Mouse (Mus musculus) stomach, embryonic 16.5 days (tissue): ENCODE measurements around the gene E2f4. TPM values are rescaled to one million over a fixed set of nuclear protein-coding genes. Genes with fewer than 3 reads are reported as not detected.
A peak's percentile ranks its signal among the peaks of the same experiment; 100 is the strongest.

Source experiments
- ATAC-seq: fragments of 200-750 bp; cut with Nextera tagmentation; 2 replicates; pipeline ENCODE4 v1.8.0; 2017; ENCODE audit warnings: moderate number of reproducible peaks, moderate TSS enrichment; ENCODE audit not compliant: insufficient read depth, low FRiP score
- H3K27ac ChIP-seq: fragments of 300-500 bp; sonication (generic); 2 replicates; pipeline ENCODE4 v1.5.1; 2014; ENCODE audit warnings: low read length
- H3K27me3 ChIP-seq: fragments of 300-500 bp; sonication (generic); 2 replicates; pipeline ENCODE4 v1.6.1; 2014; ENCODE audit warnings: low read length, control low read depth, mixed read lengths; ENCODE audit not compliant: control insufficient read depth, insufficient read depth
- H3K36me3 ChIP-seq: fragments of 300-500 bp; sonication (generic); 2 replicates; pipeline ENCODE4 v1.6.1; 2014; ENCODE audit warnings: low read length; ENCODE audit not compliant: control insufficient read depth, insufficient read depth
- H3K4me1 ChIP-seq: fragments of 300-500 bp; sonication (generic); 2 replicates; pipeline ENCODE4 v1.6.1; 2014; ENCODE audit warnings: low read length, control low read depth, mixed read lengths; ENCODE audit not compliant: control insufficient read depth, insufficient read depth
- H3K4me2 ChIP-seq: fragments of 300-500 bp; sonication (generic); 2 replicates; pipeline ENCODE4 v1.6.1; 2014; ENCODE audit warnings: low read depth, low read length, mixed read lengths
- H3K4me3 ChIP-seq: fragments of 300-500 bp; sonication (generic); replicated peaks from 2 replicates; pipeline ENCODE4 v1.5.1; 2014; ENCODE audit warnings: mild to moderate bottlenecking, low read length
- H3K9ac ChIP-seq: fragments of 300-500 bp; sonication (generic); 2 replicates; pipeline ENCODE4 v1.6.1; 2014; ENCODE audit warnings: low read length
- H3K9me3 ChIP-seq: fragments of 300-500 bp; sonication (generic); replicated peaks from 2 replicates; pipeline ENCODE4 v1.6.1; 2016; ENCODE audit warnings: low read length, control low read depth; ENCODE audit not compliant: control insufficient read depth
- WGBS: fragments of 180-500 bp; shearing (Covaris S2); extraction: QIAGEN DNeasy Blood & Tissue Kit; methylation state at CpG from one replicate; pipeline ENCODE4 v1.1.7; 2014; 5-methylcytosine and 5-hydroxymethylcytosine counted together
- polyA plus RNA-seq: library from polyadenylated mRNA; unstranded; fragments of >200 nt; fragmentation: Nextera tagmentation; extraction: Ambion mirVana; gene quantifications from 2 replicates; pipeline ENCODE4 v1.2.1, GENCODE M21; 2015

The E2f4 gene
- polyA plus RNA-seq, 1 experiment from 2014 or later: 72.0 TPM

- Histone ChIP-seq H3K4me2 (no peak overlapping the region), H3K4me3 (no peak overlapping the region), H3K27me3 (no peaks in the 10 kb centered on the region), H3K9me3 (no peaks in the 10 kb centered on the region), H3K9ac (no peak overlapping the region), H3K36me3 (0 out of 2 replicates have a peak, but pooled peaks cover 5% of the 10 kb centered on the region), H3K27ac (no peak overlapping the region), H3K4me1 (no peaks in the 10 kb centered on the region)
- 90% methylated on average over 18 of the region's 18 CpGs for WGBS
- no peak for ATAC-seq
Observed at GRCm38 (mm10) chr8:105315073-105315769, 17.8 kb downstream of the E2f4 start.

DNA sequence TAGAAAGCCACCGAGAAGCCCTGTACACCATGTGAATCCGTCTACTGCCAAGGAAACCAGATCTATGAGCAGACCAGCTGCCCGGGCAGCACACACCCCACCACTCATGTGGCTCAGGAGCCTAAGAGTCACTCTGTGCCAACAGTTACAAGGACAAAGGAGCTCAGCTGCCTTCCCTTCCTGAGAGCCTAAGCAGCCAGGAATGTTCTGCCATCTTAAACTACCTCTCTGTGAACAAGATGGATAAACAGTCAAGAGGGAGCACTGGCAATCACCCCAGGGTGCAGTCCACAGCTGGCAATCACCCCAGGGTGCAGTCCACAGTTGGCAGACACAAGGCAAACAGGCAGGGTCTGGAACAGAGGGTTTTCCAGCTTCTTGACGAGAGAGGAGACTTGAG, 20.5 kb downstream of the E2f4 start:
- Histone ChIP-seq H3K4me3 (no peak overlapping the region), H3K9me3 (no peaks in the 10 kb centered on the region), H3K36me3 (no peaks in the 10 kb centered on the region), H3K4me1 (no peaks in the 10 kb centered on the region), H3K27ac (no peak overlapping the region), H3K27me3 (no peaks in the 10 kb centered on the region), H3K9ac (no peak overlapping the region), H3K4me2 (no peak overlapping the region)
- ATAC-seq: no peak
- WGBS: 85% methylated on average over 4 of the region's 4 CpGs

DNA sequence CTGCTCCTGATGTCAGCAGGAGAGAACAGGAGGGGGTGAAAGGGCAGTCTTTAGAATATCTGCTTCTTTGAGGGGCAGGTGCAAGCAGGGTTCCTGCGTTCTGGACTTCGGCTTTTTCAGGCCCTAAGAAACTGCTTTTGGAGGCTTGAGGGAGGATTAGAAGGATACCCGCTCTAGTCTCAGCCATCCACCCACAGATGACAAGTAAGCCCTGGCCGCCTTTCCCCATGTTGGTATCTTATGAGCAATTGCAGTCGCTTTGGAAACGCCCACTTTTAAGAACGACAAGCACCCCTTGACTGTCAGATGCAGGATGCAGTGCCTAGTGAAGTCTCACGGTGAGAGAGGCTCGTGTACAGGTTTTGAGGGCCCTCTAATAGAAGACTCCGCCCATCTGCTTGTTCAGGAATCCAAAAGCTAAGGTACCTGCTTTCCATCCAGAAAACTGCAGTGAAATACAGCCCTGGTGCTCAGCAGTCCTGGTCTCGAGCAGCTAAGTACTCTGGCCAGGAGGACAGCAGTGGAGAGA, 21.3 kb downstream of the E2f4 start:
- no peaks in the 10 kb centered on the region for H3K36me3 ChIP-seq

DNA sequence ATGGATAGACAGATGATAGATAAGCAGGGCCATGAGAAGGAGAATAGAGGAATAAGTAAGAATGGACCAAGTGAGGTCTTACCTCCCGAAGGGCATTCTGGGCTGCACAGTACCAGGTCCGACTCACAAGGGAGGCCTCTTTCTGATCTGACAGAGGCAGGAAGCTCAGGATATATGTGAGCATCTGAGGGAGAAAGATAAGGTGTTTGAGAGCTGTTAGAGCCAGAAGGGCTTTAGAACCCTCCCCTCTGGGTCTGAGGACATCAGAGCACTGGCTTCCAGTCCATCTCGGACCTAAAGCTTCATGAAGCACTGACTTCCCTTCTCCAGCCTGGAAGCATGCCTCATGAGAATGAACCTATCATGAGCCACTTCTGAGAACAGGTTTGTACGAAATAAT, 25.7 kb downstream of the E2f4 start:
- ATAC-seq: no peak
- 78% methylated on average over 4 of the region's 4 CpGs for WGBS
- no peaks in the 10 kb centered on the region for H3K9me3 ChIP-seq
- 0 out of 2 replicates have a peak, but pooled peaks cover 4% of the 10 kb centered on the region for H3K36me3 ChIP-seq
- H3K27me3 ChIP-seq: no peaks in the 10 kb centered on the region
- peaks cover 17% of the 10 kb centered on the region for H3K4me1 ChIP-seq
- no peak overlapping the region for H3K4me2 ChIP-seq
- no peak overlapping the region for H3K9ac ChIP-seq
- H3K27ac ChIP-seq: no peak overlapping the region
- H3K4me3 ChIP-seq: no peak overlapping the region

More for the DNA sequence above, 21.3 kb downstream of the E2f4 start:
- Histone ChIP-seq H3K27ac (no peak overlapping the region), H3K4me3 (no peak overlapping the region), H3K27me3 (no peaks in the 10 kb centered on the region), H3K4me1 (no peaks in the 10 kb centered on the region), H3K4me2 (no peak overlapping the region), H3K9me3 (no peaks in the 10 kb centered on the region), H3K9ac (no peak overlapping the region)
- WGBS: 82% methylated on average over 11 of the region's 11 CpGs
- ATAC-seq: no peak

GRCm38 (mm10) chr8:105325641-105326093, 28.2 kb downstream of the E2f4 start:
- Histone ChIP-seq H3K27me3 (no peaks in the 10 kb centered on the region), H3K4me2 (peak overlapping the region; percentile 79), H3K9ac (peak overlapping the region; percentile 94), H3K4me1 (peaks cover 17% of the 10 kb centered on the region), H3K36me3 (peaks cover 21% of the 10 kb centered on the region), H3K27ac (peak overlapping the region; percentile 75; the same call in 1 of the 2 replicates), H3K9me3 (no peaks in the 10 kb centered on the region), H3K4me3 (peak overlapping the region; percentile 92)
- under 1% methylated on average over 12 of the region's 12 CpGs for WGBS
- peak; percentile 37; the same call in 1 of the 2 replicates for ATAC-seq

DNA sequence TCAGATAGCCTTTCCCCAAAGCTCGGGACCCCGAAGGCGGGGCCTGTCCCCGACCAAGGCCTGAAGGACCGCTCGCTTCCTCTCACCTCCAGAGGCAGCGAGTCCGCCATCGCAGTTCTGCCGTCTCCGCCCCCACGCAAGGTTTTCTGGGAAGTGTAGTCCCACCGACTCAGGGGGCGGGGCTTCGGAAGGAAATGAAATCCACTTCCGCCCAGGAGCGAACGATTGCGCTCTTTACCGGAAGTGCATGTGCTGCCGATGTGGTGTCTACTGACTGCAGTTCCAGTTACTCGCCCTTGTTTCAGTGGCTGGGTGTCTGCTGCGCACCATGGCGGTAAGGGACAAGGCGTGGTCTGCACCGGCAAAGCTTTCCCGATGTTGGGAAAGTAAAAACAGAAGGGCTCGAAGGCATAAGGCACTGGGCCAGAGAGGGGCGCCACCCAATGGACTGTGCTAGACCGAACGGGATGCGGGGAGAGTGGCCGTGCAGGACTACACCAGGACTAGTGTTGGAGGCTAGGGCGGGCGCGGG, 28.7 kb downstream of the E2f4 start, which contains the start of the genes Lrrc29 and Tmem208:
Gene Lrrc29 (minus strand): TSS at position 138 of the 532 bp plus-strand sequence.
Gene Tmem208 (plus strand): TSS at position 214 of the 532 bp plus-strand sequence.
- Histone ChIP-seq H3K9me3 (no peaks in the 10 kb centered on the region), H3K9ac (peak within 1 kb of the TSS; percentile 94), H3K27me3 (no peaks in the 10 kb centered on the region), H3K36me3 (peaks cover 26% of the 10 kb centered on the region), H3K27ac (peak within 1 kb of the TSS; percentile 92), H3K4me2 (peak within 1 kb of the TSS; percentile 88), H3K4me1 (peaks cover 17% of the 10 kb centered on the region), H3K4me3 (peak within 1 kb of the TSS; percentile 92)
- ATAC-seq: peak; percentile 91
- WGBS: under 1% methylated on average over 36 of the region's 36 CpGs

DNA sequence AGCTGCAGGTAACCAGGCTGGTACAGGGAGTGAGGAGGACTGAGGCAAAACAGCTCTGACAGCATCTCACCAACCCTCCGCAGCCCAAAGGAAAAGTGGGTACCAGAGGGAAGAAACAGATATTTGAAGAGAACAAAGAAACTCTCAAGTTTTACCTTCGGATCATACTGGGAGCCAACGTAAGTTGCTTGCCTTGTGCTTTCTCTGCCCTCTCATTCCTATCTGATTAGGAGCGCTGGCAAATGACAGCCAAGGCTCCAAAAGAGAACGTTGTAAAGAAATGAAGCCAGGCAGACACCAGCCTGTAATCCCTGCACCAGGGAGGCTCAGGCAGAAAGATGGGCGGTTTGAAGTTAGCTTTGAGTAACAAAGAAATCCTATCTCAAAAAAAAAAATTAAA, 29.5 kb downstream of the E2f4 start:
- peak overlapping the region; percentile 94 for H3K9ac ChIP-seq
- H3K27ac ChIP-seq: peak overlapping the region; percentile 92; the same call in 1 of the 2 replicates
- peak overlapping the region; percentile 92 for H3K4me3 ChIP-seq
- no peaks in the 10 kb centered on the region for H3K9me3 ChIP-seq
- H3K27me3 ChIP-seq: no peaks in the 10 kb centered on the region
- H3K36me3 ChIP-seq: peaks cover 30% of the 10 kb centered on the region
- 25% methylated on average over 6 of the region's 6 CpGs for WGBS
- no peak for ATAC-seq
- H3K4me1 ChIP-seq: peaks cover 17% of the 10 kb centered on the region
- H3K4me2 ChIP-seq: peak overlapping the region; percentile 88

DNA sequence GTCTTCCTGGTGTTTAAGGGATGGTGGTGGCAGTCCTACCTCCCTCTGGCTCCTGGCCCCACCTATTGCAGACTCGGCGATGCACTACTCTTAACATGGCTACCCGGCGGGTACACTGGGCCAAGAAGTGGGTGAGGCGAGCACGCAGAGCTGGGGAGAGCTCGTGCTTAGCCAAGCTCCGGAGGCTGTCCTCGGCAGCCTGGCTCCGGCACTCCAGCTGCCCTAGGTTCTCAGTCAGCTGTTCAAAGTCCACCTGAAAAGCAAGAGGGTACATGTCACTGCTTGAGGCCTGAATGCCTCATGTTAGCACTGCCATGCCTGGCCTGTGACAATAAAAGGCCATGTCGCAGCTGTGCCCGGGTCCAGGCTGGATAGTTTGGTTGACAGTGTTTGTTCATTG, 32.9 kb downstream of the E2f4 start:
- Histone ChIP-seq H3K27ac (no peak overlapping the region), H3K4me1 (peaks cover 10% of the 10 kb centered on the region), H3K9me3 (no peaks in the 10 kb centered on the region), H3K4me2 (no peak overlapping the region), H3K27me3 (no peaks in the 10 kb centered on the region), H3K36me3 (peaks cover 43% of the 10 kb centered on the region), H3K9ac (no peak overlapping the region), H3K4me3 (no peak overlapping the region)
- WGBS: 92% methylated on average over 12 of the region's 12 CpGs
- ATAC-seq: no peak

DNA sequence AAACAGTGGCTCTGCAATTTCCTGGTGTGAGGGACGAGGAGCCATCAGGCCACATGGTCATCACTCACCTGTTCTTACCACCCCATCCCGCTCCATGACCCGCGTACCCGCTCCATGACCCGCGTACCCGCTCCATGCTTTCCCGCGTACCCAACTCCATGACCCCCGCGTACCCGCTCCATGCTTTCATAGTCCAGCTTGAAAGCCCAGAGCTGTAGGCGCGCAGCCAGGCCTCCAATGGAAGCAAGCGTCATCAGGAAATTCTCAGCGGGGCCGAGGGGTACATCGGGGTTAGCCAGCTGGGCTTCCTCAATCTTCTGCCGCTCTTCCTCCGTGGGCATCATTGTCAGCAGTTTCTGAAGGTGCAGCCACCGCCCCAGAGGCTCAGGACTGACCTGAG, 34.0 kb downstream of the E2f4 start:
- ATAC-seq: no peak
- 95% methylated on average over 22 of the region's 22 CpGs for WGBS

More for the DNA sequence above, 34.0 kb downstream of the E2f4 start:
- Histone ChIP-seq H3K36me3 (peaks cover 52% of the 10 kb centered on the region), H3K4me2 (no peak overlapping the region), H3K9me3 (no peaks in the 10 kb centered on the region), H3K27me3 (no peaks in the 10 kb centered on the region), H3K4me3 (no peak overlapping the region), H3K9ac (no peak overlapping the region), H3K4me1 (peaks cover 6% of the 10 kb centered on the region), H3K27ac (no peak overlapping the region)
